Mouse (Mus musculus): ENCODE measurements around the gene Clip2.

Clip2 gene

DNA sequence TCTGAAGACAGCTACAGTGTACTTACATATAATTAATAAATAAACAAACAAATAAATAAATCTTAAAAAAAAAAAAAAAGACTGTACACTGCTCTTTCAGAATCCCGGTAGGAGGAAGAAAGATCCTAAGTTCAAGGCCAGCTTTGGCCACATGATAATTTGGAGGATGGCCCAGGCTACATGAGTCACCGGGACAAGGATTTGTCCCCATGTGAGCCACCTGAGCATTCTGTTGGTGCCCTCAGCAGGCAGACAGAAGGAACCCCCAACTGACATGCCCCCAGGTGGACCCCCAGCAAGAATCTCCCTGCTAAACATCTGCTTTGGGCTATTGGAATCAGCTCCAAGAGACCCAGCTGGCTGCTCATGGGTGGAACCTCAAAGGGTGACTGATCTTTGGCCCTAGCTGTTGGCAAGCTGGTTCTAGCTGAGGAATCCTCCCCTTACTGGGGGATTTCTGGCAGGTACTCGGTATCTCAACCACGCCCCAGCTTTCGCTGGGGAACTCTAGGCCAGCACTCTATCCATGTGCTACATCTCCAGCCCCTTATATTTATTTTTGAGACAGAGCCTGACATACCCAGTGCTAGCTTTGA is 1.8 kb upstream of the Clip2 start:
- no peak for TF ChIP-seq CTCF (conservative IDR thresholded peaks at IDR 0.05; ENCODE audit: low read length)
- TF ChIP-seq NANOG (IDR thresholded peaks at IDR 0.05; ENCODE audit: borderline replicate concordance, low read length): no peak
- TF ChIP-seq POU5F1 (IDR thresholded peaks at IDR 0.05; ENCODE audit: borderline replicate concordance, low read length): no peak
- no peaks in the 10 kb centered on the region for H3K36me3 ChIP-seq (ENCODE audit: insufficient read depth, low read length)
- no peaks in the 10 kb centered on the region for H3K9me3 ChIP-seq (ENCODE audit: low read length)
- H3K4me3 ChIP-seq (replicated peaks; ENCODE audit: low read length): no peak overlapping the region
- peaks cover 32% of the 10 kb centered on the region for H3K27me3 ChIP-seq (ENCODE audit: insufficient read depth, low read length)
- H3K4me1 ChIP-seq (replicated peaks; ENCODE audit: low read depth, low read length): peaks cover 65% of the 10 kb centered on the region

DNA sequence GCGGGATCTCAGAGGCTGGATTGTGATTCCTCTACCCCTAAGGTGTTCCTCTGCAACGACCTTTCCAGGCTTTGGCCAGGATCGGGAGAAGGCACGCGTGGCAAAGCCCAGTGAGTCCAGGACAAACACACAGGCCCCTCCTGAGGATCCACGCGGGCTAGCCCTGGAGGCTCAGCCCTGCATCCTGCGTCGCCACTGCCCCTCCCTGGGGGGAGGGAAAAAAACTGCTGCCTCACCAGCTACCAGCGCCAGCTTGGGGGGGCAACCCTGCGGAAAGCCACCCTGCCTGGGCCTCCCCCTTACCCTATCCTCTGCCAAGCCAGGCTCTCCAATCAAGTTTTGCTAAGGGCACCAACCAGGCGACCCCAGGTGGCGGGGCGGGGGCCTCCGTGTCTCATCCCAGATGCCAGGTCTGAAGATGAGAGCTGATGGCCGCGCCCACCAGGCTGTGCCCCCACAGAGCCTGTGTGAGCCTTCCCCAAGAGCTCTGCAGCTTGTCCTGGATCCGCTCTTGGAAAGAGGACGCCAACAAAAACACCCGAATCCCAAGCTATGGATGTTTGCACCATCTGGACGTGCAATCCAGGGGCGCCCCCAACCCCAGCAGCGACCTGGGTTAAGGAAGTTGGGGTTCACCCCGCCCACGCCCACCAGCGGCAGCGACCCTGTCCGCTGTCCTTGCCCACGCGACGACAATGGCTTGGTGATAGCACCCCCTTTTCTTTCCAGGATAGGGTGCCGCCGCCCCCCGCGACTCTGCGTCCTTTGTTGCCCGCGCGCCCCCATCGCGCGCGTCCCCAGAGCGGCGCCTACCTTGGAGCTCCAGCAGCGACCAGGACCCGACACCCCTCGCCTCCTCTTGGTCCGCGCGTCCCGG is 763 bp downstream of the Clip2 start:
- Histone ChIP-seq H3K4me1 (replicated peaks; ENCODE audit: low read depth, low read length) (peaks cover 61% of the 10 kb centered on the region), H3K27me3 (ENCODE audit: insufficient read depth, low read length) (peaks cover 22% of the 10 kb centered on the region), H3K9me3 (ENCODE audit: low read length) (no peaks in the 10 kb centered on the region), H3K4me3 (replicated peaks; ENCODE audit: low read length) (peak overlapping the region; percentile 93), H3K36me3 (ENCODE audit: insufficient read depth, low read length) (no peaks in the 10 kb centered on the region)
- TF ChIP-seq CTCF (conservative IDR thresholded peaks at IDR 0.05; ENCODE audit: low read length) (no peak), POU5F1 (IDR thresholded peaks at IDR 0.05; ENCODE audit: borderline replicate concordance, low read length) (no peak), NANOG (IDR thresholded peaks at IDR 0.05; ENCODE audit: borderline replicate concordance, low read length) (no peak)

DNA sequence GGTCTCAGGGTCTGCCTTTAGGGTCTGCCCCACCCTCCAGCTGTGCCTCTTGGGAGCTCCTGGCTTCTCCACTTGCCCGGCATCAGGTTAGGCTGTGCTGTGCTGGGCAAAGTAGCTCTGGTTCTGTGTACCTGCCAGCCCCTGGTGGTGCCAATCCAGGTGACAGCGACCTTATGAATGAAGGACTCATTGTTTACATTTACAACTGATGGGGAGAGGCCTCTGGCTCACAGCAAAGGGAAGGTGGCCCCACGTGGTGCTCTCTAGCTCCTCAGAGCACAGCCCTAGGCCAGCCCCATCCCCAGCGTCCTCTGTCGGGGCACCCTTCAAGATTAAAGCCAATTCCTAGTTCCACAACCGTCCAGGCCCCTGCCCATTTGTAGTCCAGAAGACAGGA is 1.4 kb downstream of the Clip2 start:
- TF ChIP-seq POU5F1 (IDR thresholded peaks at IDR 0.05; ENCODE audit: borderline replicate concordance, low read length) (no peak), NANOG (IDR thresholded peaks at IDR 0.05; ENCODE audit: borderline replicate concordance, low read length) (no peak), CTCF (conservative IDR thresholded peaks at IDR 0.05; ENCODE audit: low read length) (no peak)
- Histone ChIP-seq H3K4me1 (replicated peaks; ENCODE audit: low read depth, low read length) (peaks cover 57% of the 10 kb centered on the region), H3K36me3 (ENCODE audit: insufficient read depth, low read length) (no peaks in the 10 kb centered on the region), H3K4me3 (replicated peaks; ENCODE audit: low read length) (peak overlapping the region; percentile 93), H3K27me3 (ENCODE audit: insufficient read depth, low read length) (peaks cover 22% of the 10 kb centered on the region), H3K9me3 (ENCODE audit: low read length) (no peaks in the 10 kb centered on the region)

DNA sequence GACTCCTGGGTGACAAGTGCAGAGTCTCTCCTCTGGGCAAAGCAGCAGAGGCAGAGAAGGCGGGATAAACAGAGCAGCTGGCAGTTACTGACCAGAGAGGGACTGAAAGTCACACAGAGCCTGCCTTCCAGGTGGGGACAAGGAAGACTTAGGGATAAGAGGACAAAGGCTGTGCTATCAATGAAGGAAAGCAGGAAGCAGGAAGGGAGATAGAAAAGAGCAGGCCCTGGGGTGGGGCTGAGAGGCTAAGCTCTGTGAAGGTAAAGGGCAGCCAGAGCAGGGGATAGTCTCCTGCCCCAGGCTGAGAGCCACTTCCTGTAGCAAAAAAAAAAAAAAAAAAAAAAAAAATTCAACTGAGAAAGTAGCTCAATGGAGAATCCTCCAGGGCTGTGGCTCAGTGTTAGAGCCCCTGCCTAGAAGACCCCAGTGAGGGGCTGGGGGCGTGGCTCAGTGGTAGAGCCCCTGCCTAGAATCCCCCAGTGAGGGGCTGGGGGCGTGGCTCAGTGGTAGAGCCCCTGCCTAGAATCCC is 2.5 kb downstream of the Clip2 start:
- peaks cover 22% of the 10 kb centered on the region for H3K27me3 ChIP-seq (ENCODE audit: insufficient read depth, low read length)
- H3K36me3 ChIP-seq (ENCODE audit: insufficient read depth, low read length): no peaks in the 10 kb centered on the region
- H3K4me3 ChIP-seq (replicated peaks; ENCODE audit: low read length): no peak overlapping the region
- H3K4me1 ChIP-seq (replicated peaks; ENCODE audit: low read depth, low read length): peaks cover 54% of the 10 kb centered on the region
- TF ChIP-seq CTCF (conservative IDR thresholded peaks at IDR 0.05; ENCODE audit: low read length): no peak
- TF ChIP-seq POU5F1 (IDR thresholded peaks at IDR 0.05; ENCODE audit: borderline replicate concordance, low read length): no peak
- TF ChIP-seq NANOG (IDR thresholded peaks at IDR 0.05; ENCODE audit: borderline replicate concordance, low read length): no peak
- no peaks in the 10 kb centered on the region for H3K9me3 ChIP-seq (ENCODE audit: low read length)

DNA sequence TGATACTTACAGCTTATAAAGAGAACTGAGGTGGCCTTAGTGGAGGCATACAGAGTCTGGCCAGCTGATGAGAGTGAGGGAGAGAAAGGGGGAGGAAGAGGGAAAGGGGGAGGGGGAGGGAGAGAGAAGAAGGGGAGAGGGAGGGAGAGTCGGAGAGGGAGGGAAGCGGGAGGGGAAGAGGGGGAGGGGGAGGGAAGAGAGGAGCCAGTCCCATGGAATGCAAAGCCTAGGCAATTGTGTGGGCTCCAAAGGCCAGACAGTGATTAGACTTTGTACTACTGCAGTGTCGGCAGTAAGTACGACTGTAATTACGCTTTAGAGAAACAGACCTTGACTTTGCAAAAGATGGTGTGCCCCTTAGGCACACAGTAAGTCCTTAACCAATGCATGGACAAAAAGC is 3.9 kb downstream of the Clip2 start:
- no peaks in the 10 kb centered on the region for H3K36me3 ChIP-seq (ENCODE audit: insufficient read depth, low read length)

DNA sequence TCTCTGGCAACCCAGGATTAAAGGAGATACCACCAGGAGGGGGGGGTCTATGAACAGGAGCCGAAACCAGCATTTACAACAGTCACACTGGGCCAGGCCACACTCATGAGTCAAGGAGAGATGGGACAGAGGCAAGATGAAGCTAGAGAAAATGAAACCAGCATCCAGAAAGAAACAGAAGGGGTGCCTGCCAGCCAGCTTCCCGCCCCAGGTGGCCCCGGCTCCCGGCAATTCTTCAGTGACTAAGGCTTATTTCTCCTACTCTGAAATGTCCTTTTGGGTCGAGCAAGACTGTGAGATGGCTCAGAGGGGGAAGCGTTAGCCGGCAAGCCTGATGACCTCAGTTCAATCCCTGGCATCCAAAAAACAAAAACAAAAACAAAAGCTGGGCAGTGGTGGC is 5.4 kb downstream of the Clip2 start:
- Histone ChIP-seq H3K4me1 (replicated peaks; ENCODE audit: low read depth, low read length) (peaks cover 64% of the 10 kb centered on the region), H3K36me3 (ENCODE audit: insufficient read depth, low read length) (no peaks in the 10 kb centered on the region), H3K27me3 (ENCODE audit: insufficient read depth, low read length) (peaks cover 21% of the 10 kb centered on the region), H3K9me3 (ENCODE audit: low read length) (no peaks in the 10 kb centered on the region), H3K4me3 (replicated peaks; ENCODE audit: low read length) (no peak overlapping the region)
- TF ChIP-seq NANOG (IDR thresholded peaks at IDR 0.05; ENCODE audit: borderline replicate concordance, low read length) (no peak), POU5F1 (IDR thresholded peaks at IDR 0.05; ENCODE audit: borderline replicate concordance, low read length) (no peak), CTCF (conservative IDR thresholded peaks at IDR 0.05; ENCODE audit: low read length) (no peak)

More for the DNA sequence above, 3.9 kb downstream of the Clip2 start:
- no peak for TF ChIP-seq POU5F1 (IDR thresholded peaks at IDR 0.05; ENCODE audit: borderline replicate concordance, low read length)
- no peak for TF ChIP-seq CTCF (conservative IDR thresholded peaks at IDR 0.05; ENCODE audit: low read length)
- TF ChIP-seq NANOG (IDR thresholded peaks at IDR 0.05; ENCODE audit: borderline replicate concordance, low read length): no peak
- Histone ChIP-seq H3K4me3 (replicated peaks; ENCODE audit: low read length) (no peak overlapping the region), H3K4me1 (replicated peaks; ENCODE audit: low read depth, low read length) (peaks cover 60% of the 10 kb centered on the region), H3K27me3 (ENCODE audit: insufficient read depth, low read length) (peaks cover 22% of the 10 kb centered on the region), H3K9me3 (ENCODE audit: low read length) (no peaks in the 10 kb centered on the region)

DNA sequence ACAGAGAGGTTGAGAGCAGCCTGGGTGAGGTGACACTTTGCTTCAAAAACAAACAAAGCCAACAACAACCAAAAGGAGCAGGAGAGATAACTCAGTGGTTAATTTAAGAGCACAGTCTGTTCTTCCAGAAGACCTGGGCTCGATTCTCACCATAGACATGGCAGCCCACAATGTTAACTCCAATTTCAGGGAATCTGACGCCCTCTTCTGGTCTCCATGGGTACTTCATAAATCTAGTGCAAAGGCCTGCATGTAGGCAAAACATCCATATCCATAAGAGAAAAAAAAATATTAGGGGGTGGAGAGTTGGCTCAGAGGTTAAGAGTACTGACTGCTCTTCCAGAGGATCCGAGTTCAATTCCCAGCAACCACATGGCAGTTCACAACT is 7.0 kb downstream of the Clip2 start:
- H3K9me3 ChIP-seq (ENCODE audit: low read length): no peaks in the 10 kb centered on the region

DNA sequence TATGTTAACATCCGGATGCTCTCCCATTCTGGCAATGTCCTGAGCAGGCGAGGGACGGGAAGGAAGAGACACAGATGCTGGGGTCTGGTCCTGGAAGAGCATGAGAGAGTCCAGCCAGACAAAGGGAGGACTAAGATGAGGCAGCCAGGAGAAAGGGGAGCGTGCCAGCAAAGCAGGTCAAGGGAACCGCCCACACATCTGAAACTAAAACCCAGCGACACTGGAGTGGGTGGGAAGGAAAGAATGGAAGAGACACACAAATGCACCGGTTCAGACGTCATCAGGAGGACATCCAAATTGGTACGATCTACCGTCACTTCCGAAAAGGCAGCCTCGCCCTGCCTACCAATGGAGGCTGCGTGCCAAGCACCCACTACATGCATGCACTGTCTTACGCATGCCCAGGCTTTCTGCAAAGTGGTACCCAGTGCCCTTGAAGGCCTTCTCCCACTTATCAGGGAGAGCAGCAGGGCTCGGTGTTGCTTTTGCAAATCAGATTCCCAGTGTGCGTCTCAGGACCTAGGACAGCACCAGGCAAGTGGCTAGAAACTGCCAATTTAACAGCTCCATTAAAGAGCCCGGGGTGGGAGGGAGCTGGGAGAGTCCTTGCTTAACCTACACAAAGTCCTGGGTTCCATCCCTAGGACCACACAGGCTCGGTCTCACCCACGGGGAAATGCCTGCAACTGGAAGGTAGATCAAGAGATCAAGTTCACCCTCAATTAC is 7.6 kb downstream of the Clip2 start:
- TF ChIP-seq NANOG (IDR thresholded peaks at IDR 0.05; ENCODE audit: borderline replicate concordance, low read length) (no peak), POU5F1 (IDR thresholded peaks at IDR 0.05; ENCODE audit: borderline replicate concordance, low read length) (no peak), CTCF (conservative IDR thresholded peaks at IDR 0.05; ENCODE audit: low read length) (no peak)
- Histone ChIP-seq H3K9me3 (ENCODE audit: low read length) (no peaks in the 10 kb centered on the region), H3K27me3 (ENCODE audit: insufficient read depth, low read length) (peaks cover 3% of the 10 kb centered on the region; the same call in 1 of the 2 replicates), H3K4me3 (replicated peaks; ENCODE audit: low read length) (peak overlapping the region; percentile 32; the same call in 1 of the 2 replicates), H3K36me3 (ENCODE audit: insufficient read depth, low read length) (no peaks in the 10 kb centered on the region), H3K4me1 (replicated peaks; ENCODE audit: low read depth, low read length) (peaks cover 69% of the 10 kb centered on the region)

More for the DNA sequence above, 7.0 kb downstream of the Clip2 start:
- Histone ChIP-seq H3K36me3 (ENCODE audit: insufficient read depth, low read length) (no peaks in the 10 kb centered on the region), H3K4me3 (replicated peaks; ENCODE audit: low read length) (no peak overlapping the region), H3K27me3 (ENCODE audit: insufficient read depth, low read length) (peaks cover 5% of the 10 kb centered on the region), H3K4me1 (replicated peaks; ENCODE audit: low read depth, low read length) (peaks cover 65% of the 10 kb centered on the region)
- peak; percentile 65 for TF ChIP-seq CTCF (conservative IDR thresholded peaks at IDR 0.05; ENCODE audit: low read length)
- TF ChIP-seq NANOG (IDR thresholded peaks at IDR 0.05; ENCODE audit: borderline replicate concordance, low read length): no peak

All from E14TG2a.4 (cell line).